Comparison of ENCODE assay signal across 9 mouse cellular contexts in the genomic region with DNA sequence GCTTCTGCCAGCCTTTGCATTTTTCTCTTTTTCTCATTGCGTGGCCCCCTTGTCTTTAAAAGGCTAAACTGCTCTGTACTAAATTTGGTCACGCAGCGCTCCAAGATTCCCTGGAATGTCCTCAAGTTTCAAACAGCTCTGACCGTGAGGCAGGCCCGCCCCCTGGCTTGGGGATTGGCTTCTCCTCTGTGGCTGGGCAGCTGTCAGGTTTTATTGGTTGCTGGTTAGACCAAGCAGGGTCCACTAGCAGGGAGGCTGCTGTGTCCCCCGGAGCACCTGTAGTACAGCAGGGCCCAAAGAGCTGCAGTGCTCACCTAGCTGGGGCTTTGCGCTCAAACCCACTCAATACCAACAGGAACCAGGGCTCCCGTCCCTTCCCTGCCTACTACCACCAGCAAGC. TPM values are rescaled to one million over a fixed set of nuclear protein-coding genes. Genes with fewer than 3 reads are reported as not detected.
DNase-seq lines count a peak whose midpoint lies in the region; ATAC-seq lines count a peak whose summit lies in the region.
"Had no signal": no experiment of that assay in that cellular context is flagged by ENCODE, and none has a peak within 500 bp of the region (broad histone marks: within the 10 kb centered on the region; RNA-seq: fewer than 3 reads in every experiment).

A gene (plus strand): TSS at position 237 of the 400 bp plus-strand sequence.

- peaks cover 50% of the 10 kb centered on the region for H3K4me1 ChIP-seq in heart, embryonic 10.5 days
- H3K4me1 ChIP-seq in neural tube, embryonic 14.5 days (ENCODE audit: control insufficient read depth, insufficient read depth, low read length), result no peaks in the 10 kb centered on the region

- peak within 1 kb of the TSS; percentile 57 for H3K4me3 ChIP-seq in heart, embryonic 10.5 days
- no peak within 1 kb of the TSS for H3K4me3 ChIP-seq in neural tube, embryonic 14.5 days (ENCODE audit: low read depth, low read length)
- H3K4me3 ChIP-seq: erythroblast, embryonic 14.5 days had no signal

- no peak within 1 kb of the TSS for H3K9ac ChIP-seq in neural tube, embryonic 14.5 days (replicated peaks; ENCODE audit: low read depth, low read length)

- peak; percentile 15 for DNase-seq in adrenal gland, adult 2 months
- DNase-seq in adrenal gland, postnatal 4 days (ENCODE audit: low spot score in 2 of 2), result no peak
- DNase-seq in adrenal gland, postnatal 25 days, result peak; percentile 36
- DNase-seq in heart, embryonic 10.5 days (ENCODE audit: low spot score), result peak; percentile 90
- DNase-seq in kidney, postnatal 14 days, result peak; percentile 82
- DNase-seq in MN1 (ENCODE audit: low spot score), result no peak

- H3K4me2 ChIP-seq in neural tube, embryonic 14.5 days (ENCODE audit: low read depth, low read length), result 0 out of 2 replicates have a peak within 1 kb of the TSS, but pooled peaks have one; percentile 14

- H3K27me3 ChIP-seq in heart, embryonic 10.5 days (ENCODE audit: insufficient read depth, poor library complexity, severe bottlenecking), result peaks cover 13% of the 10 kb centered on the region
- no peaks in the 10 kb centered on the region for H3K27me3 ChIP-seq in neural tube, embryonic 14.5 days (ENCODE audit: control insufficient read depth, insufficient read depth, low read length)

- 11% methylated on average over 8 of the region's 8 CpGs for WGBS in heart, embryonic 10.5 days
- WGBS in neural tube, embryonic 14.5 days, result 12% methylated on average over 8 of the region's 8 CpGs

- H3K36me3 ChIP-seq in heart, embryonic 10.5 days, result no peaks in the 10 kb centered on the region
- no peaks in the 10 kb centered on the region for H3K36me3 ChIP-seq in neural tube, embryonic 14.5 days (ENCODE audit: control insufficient read depth, insufficient read depth, low read length)

- no peak for ATAC-seq in neural tube, embryonic 14.5 days (ENCODE audit: low read depth)
- ATAC-seq in inflammation-experienced regulatory T-cells, adult 6 months, result no peak

- H3K9me3 ChIP-seq in heart, embryonic 10.5 days, result no peaks in the 10 kb centered on the region
- H3K9me3 ChIP-seq in neural tube, embryonic 14.5 days (ENCODE audit: control insufficient read depth, low read length), result no peaks in the 10 kb centered on the region

- peak within 1 kb of the TSS; percentile 79 for H3K27ac ChIP-seq in heart, embryonic 10.5 days
- no peak within 1 kb of the TSS for H3K27ac ChIP-seq in neural tube, embryonic 14.5 days (ENCODE audit: low read depth, low read length)

RNA-seq across cellular contexts. Expression of the gene that starts here (rescaled TPM):
- 1 to 10 TPM; 2.1 to 2.6 TPM for total RNA-seq in adrenal gland, adult 2 months (2021)
- 0.77 and 1.1 TPM in 2 replicates for polyA plus RNA-seq in adrenal gland, adult 2 months (2012; rRNA removed)
- 1 to 10 TPM in 1 of 2 experiments, under 1 TPM in 1; 0.81 to 1.1 TPM for total RNA-seq in adrenal gland, postnatal 4 days (2021)
- 1.1 and 1.6 TPM in 2 replicates for total RNA-seq in adrenal gland, postnatal 25 days (2021)
- 3.6 and 5.2 TPM in 2 replicates for polyA plus RNA-seq in heart, embryonic 10.5 days (2016; fragmentation: Nextera tagmentation; extraction: Ambion mirVana)
- 0.17 TPM in 2 replicates for polyA plus RNA-seq in neural tube, embryonic 14.5 days (2014; fragmentation: Nextera tagmentation; extraction: Ambion mirVana)
- polyA plus RNA-seq in inflammation-experienced regulatory T-cells, adult 6 months (2017; shearing (Covaris generic)), result not detected
- polyA plus RNA-seq: erythroblast, embryonic 14.5 days had no signal

Comparison
In these comparisons a context has a peak if more than half of its experiments do, and no peak if none do; other contexts are left out.
1. DNase-seq: peak in adrenal gland, adult 2 months (single experiment), adrenal gland, postnatal 25 days (single experiment), heart, embryonic 10.5 days (single experiment) and kidney, postnatal 14 days (single experiment); none in adrenal gland, postnatal 4 days (0 of 2) and MN1 (single experiment).